Mouse (Mus musculus) lung, postnatal 0 days (tissue): ENCODE measurements around the gene Ctnnbl1.

ENCODE experiments used
- CTCF ChIP-seq: IDR thresholded peaks from 2 replicates; pipeline ENCODE4 v1.5.1; 2016; ENCODE audit warnings: antibody characterized with exemption, mild to moderate bottlenecking
- EP300 ChIP-seq: IDR thresholded peaks from 2 replicates; pipeline ENCODE4 v1.6.1; 2016; ENCODE audit warnings: antibody characterized with exemption, mild to moderate bottlenecking, control low read depth

DNA sequence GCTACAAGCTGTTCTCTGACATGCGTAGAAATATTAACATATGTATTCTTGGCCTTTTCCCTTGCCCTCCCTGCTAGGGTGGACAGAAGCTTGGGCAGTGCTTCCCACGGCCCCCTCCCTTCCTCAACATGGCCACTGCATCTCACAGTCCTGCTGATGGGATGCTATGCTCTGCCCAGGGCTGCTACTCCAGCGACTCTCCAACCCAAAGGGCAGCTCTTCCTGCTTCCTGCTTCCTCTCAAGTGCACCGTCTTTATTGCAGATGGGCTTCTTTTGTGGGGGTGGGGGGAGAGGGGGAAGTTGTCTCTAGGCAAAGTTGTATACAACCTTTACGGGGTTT is 12.7 kb upstream of the Ctnnbl1 start:
- TF ChIP-seq EP300 (no peak), CTCF (no peak)
